Mouse (Mus musculus): ENCODE measurements at regions not wholly inside any gene's neighbourhood (a gene's known extent, or its start where the extent isn't known, plus 50 kb on each side); places are given as distances from the start of the nearest gene placed in this dataset.

- Histone ChIP-seq H3K9me3 (ENCODE audit: control insufficient read depth, low read length) (no peaks in the 10 kb centered on the region), H3K36me3 (ENCODE audit: control insufficient read depth, insufficient read depth) (no peaks in the 10 kb centered on the region), H3K27ac (ENCODE audit: low read length) (no peak overlapping the region), H3K27me3 (replicated peaks; ENCODE audit: control insufficient read depth, insufficient read depth, low read length) (no peaks in the 10 kb centered on the region), H3K4me2 (ENCODE audit: low read length) (no peak overlapping the region), H3K4me3 (replicated peaks; ENCODE audit: low read length) (no peak overlapping the region), H3K4me1 (replicated peaks; ENCODE audit: control insufficient read depth, insufficient read depth, low read length) (no peaks in the 10 kb centered on the region), H3K9ac (replicated peaks; ENCODE audit: low read depth, low read length) (no peak overlapping the region)
- WGBS: 80% methylated on average over 4 of the region's 4 CpGs
- no peak for ATAC-seq
Observed at GRCm38 (mm10) chr11:7592010-7592409, 378.3 kb upstream of the Igfbp3 start.

GRCm38 (mm10) chr11:7583296-7583695 lies 369.6 kb upstream of the Igfbp3 start:
- no peak overlapping the region for H3K4me3 ChIP-seq (replicated peaks; ENCODE audit: low read length)
- H3K9ac ChIP-seq (replicated peaks; ENCODE audit: low read depth, low read length): no peak overlapping the region
- no peaks in the 10 kb centered on the region for H3K4me1 ChIP-seq (replicated peaks; ENCODE audit: control insufficient read depth, insufficient read depth, low read length)
- no peak overlapping the region for H3K4me2 ChIP-seq (ENCODE audit: low read length)
- no peak for ATAC-seq
- WGBS: 89% methylated on average over 2 of the region's 2 CpGs
- H3K27me3 ChIP-seq (replicated peaks; ENCODE audit: control insufficient read depth, insufficient read depth, low read length): no peaks in the 10 kb centered on the region
- no peaks in the 10 kb centered on the region for H3K9me3 ChIP-seq (ENCODE audit: control insufficient read depth, low read length)
- no peaks in the 10 kb centered on the region for H3K36me3 ChIP-seq (ENCODE audit: control insufficient read depth, insufficient read depth)
- no peak overlapping the region for H3K27ac ChIP-seq (ENCODE audit: low read length)

- Histone ChIP-seq H3K36me3 (ENCODE audit: control insufficient read depth, insufficient read depth) (no peaks in the 10 kb centered on the region), H3K9me3 (ENCODE audit: control insufficient read depth, low read length) (no peaks in the 10 kb centered on the region), H3K4me1 (replicated peaks; ENCODE audit: control insufficient read depth, insufficient read depth, low read length) (no peaks in the 10 kb centered on the region), H3K9ac (replicated peaks; ENCODE audit: low read depth, low read length) (no peak overlapping the region), H3K27me3 (replicated peaks; ENCODE audit: control insufficient read depth, insufficient read depth, low read length) (no peaks in the 10 kb centered on the region), H3K4me3 (replicated peaks; ENCODE audit: low read length) (no peak overlapping the region), H3K27ac (ENCODE audit: low read length) (no peak overlapping the region), H3K4me2 (ENCODE audit: low read length) (no peak overlapping the region)
- no peak for ATAC-seq
- WGBS: 85% methylated on average over 1 of the region's 1 CpGs
Observed at GRCm38 (mm10) chr11:7568484-7568883, 354.8 kb upstream of the Igfbp3 start.

DNA sequence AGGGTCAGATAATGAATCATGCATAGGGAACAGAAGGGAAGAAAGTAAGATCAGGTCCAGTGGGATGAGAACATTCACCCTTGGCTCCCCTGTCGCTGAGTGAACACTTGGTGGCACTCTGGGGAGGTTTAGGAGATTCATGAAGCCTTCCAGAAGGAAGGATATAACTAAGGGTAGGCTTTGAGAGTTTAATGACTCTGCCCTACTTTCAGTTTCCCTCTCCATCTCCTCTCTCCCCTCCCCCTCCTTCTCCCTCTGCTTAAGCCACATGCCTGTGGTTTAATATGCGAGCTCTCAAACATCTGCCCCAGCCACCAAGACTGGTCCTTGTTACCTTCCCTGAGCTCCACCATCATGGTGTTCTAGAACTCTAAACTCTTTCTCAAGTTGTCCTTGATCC lies 348.3 kb upstream of the Igfbp3 start:
- Histone ChIP-seq H3K9ac (replicated peaks; ENCODE audit: low read depth, low read length) (no peak overlapping the region), H3K4me1 (replicated peaks; ENCODE audit: control insufficient read depth, insufficient read depth, low read length) (no peaks in the 10 kb centered on the region), H3K4me3 (replicated peaks; ENCODE audit: low read length) (no peak overlapping the region), H3K36me3 (ENCODE audit: control insufficient read depth, insufficient read depth) (no peaks in the 10 kb centered on the region), H3K27me3 (replicated peaks; ENCODE audit: control insufficient read depth, insufficient read depth, low read length) (no peaks in the 10 kb centered on the region), H3K4me2 (ENCODE audit: low read length) (no peak overlapping the region), H3K27ac (ENCODE audit: low read length) (no peak overlapping the region), H3K9me3 (ENCODE audit: control insufficient read depth, low read length) (no peaks in the 10 kb centered on the region)
- ATAC-seq: no peak
- WGBS: 46% methylated on average over 2 of the region's 2 CpGs

GRCm38 (mm10) chr11:7561437-7561836 lies 347.7 kb upstream of the Igfbp3 start:
- Histone ChIP-seq H3K9me3 (ENCODE audit: control insufficient read depth, low read length) (no peaks in the 10 kb centered on the region), H3K4me2 (ENCODE audit: low read length) (no peak overlapping the region), H3K9ac (replicated peaks; ENCODE audit: low read depth, low read length) (no peak overlapping the region), H3K4me3 (replicated peaks; ENCODE audit: low read length) (no peak overlapping the region), H3K27ac (ENCODE audit: low read length) (no peak overlapping the region), H3K4me1 (replicated peaks; ENCODE audit: control insufficient read depth, insufficient read depth, low read length) (no peaks in the 10 kb centered on the region), H3K36me3 (ENCODE audit: control insufficient read depth, insufficient read depth) (no peaks in the 10 kb centered on the region), H3K27me3 (replicated peaks; ENCODE audit: control insufficient read depth, insufficient read depth, low read length) (no peaks in the 10 kb centered on the region)
- ATAC-seq: no peak
- 83% methylated on average over 1 of the region's 1 CpGs for WGBS

DNA sequence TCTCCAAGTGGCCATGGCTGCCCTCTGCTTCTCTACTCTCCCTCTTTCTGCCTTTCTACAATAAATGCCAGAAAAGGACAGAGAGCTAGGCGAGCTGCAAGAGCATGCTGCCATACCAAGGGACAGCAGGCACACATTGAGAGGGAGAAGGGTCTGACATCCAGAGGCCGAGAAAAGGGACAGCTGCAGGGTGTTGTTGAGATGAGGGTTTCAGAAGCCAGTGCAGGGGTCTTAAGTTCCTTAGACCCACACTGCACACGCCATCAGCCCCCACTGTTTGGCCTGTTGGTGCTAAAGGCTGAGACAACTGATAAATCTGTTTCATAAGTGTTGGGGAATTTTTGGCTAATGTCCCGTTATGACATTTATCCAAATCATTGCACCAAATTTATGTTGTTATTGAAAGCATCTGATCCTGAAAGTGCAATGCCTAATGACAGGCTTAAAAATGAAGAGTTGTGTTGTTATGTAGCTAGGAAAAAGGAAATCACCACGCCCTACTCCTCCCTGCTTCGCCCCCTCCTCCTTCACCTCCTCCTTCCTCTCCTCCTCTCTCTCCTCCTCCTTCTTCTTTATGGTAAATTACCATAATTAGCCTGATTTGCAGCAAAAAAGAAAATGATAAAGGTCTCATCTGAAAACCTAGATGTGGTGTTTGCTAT lies 342.0 kb upstream of the Igfbp3 start:
- no peak for ATAC-seq
- H3K9me3 ChIP-seq (ENCODE audit: control insufficient read depth, low read length): no peaks in the 10 kb centered on the region
- H3K4me1 ChIP-seq (replicated peaks; ENCODE audit: control insufficient read depth, insufficient read depth, low read length): no peaks in the 10 kb centered on the region
- 79% methylated on average over 6 of the region's 6 CpGs for WGBS
- H3K4me2 ChIP-seq (ENCODE audit: low read length): no peak overlapping the region
- H3K4me3 ChIP-seq (replicated peaks; ENCODE audit: low read length): no peak overlapping the region
- no peak overlapping the region for H3K27ac ChIP-seq (ENCODE audit: low read length)
- no peaks in the 10 kb centered on the region for H3K27me3 ChIP-seq (replicated peaks; ENCODE audit: control insufficient read depth, insufficient read depth, low read length)
- H3K36me3 ChIP-seq (ENCODE audit: control insufficient read depth, insufficient read depth): no peaks in the 10 kb centered on the region
- no peak overlapping the region for H3K9ac ChIP-seq (replicated peaks; ENCODE audit: low read depth, low read length)

- no peak for ATAC-seq
Observed at GRCm38 (mm10) chr11:7552154-7552553, 338.4 kb upstream of the Igfbp3 start.

GRCm38 (mm10) chr11:7547796-7548195 lies 334.1 kb upstream of the Igfbp3 start:
- ATAC-seq: no peak
- H3K4me1 ChIP-seq (replicated peaks; ENCODE audit: control insufficient read depth, insufficient read depth, low read length): no peaks in the 10 kb centered on the region
- no peaks in the 10 kb centered on the region for H3K9me3 ChIP-seq (ENCODE audit: control insufficient read depth, low read length)
- H3K27ac ChIP-seq (ENCODE audit: low read length): no peak overlapping the region
- WGBS: 85% methylated on average over 2 of the region's 2 CpGs
- no peak overlapping the region for H3K9ac ChIP-seq (replicated peaks; ENCODE audit: low read depth, low read length)
- no peaks in the 10 kb centered on the region for H3K27me3 ChIP-seq (replicated peaks; ENCODE audit: control insufficient read depth, insufficient read depth, low read length)
- H3K4me2 ChIP-seq (ENCODE audit: low read length): no peak overlapping the region
- H3K36me3 ChIP-seq (ENCODE audit: control insufficient read depth, insufficient read depth): no peaks in the 10 kb centered on the region
- no peak overlapping the region for H3K4me3 ChIP-seq (replicated peaks; ENCODE audit: low read length)

More at GRCm38 (mm10) chr11:7552154-7552553, 338.4 kb upstream of the Igfbp3 start:
- H3K4me1 ChIP-seq (replicated peaks; ENCODE audit: control insufficient read depth, insufficient read depth, low read length): no peaks in the 10 kb centered on the region
- no peaks in the 10 kb centered on the region for H3K36me3 ChIP-seq (ENCODE audit: control insufficient read depth, insufficient read depth)
- H3K9ac ChIP-seq (replicated peaks; ENCODE audit: low read depth, low read length): no peak overlapping the region
- H3K27me3 ChIP-seq (replicated peaks; ENCODE audit: control insufficient read depth, insufficient read depth, low read length): no peaks in the 10 kb centered on the region
- H3K9me3 ChIP-seq (ENCODE audit: control insufficient read depth, low read length): no peaks in the 10 kb centered on the region
- 83% methylated on average over 3 of the region's 3 CpGs for WGBS
- no peak overlapping the region for H3K4me3 ChIP-seq (replicated peaks; ENCODE audit: low read length)
- no peak overlapping the region for H3K4me2 ChIP-seq (ENCODE audit: low read length)
- H3K27ac ChIP-seq (ENCODE audit: low read length): no peak overlapping the region

DNA sequence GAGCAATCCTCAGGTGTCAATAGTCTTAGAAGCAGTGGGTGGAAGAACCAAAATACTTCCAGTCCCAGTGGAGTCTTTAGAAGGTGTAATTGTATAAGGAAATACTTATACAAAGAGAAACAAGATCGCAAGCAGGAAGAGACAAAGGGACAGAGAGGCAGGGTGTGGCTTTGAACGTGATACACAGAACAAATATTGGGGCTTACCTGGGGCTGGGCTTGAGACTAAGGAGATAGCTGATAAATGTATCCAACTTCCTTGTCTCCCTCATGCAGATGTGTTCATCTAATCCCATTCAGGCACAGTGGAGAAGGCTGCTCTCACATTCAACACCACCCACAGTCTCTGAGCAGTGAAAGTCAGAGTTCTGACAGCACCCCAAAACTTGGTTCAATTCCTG lies 331.9 kb upstream of the Igfbp3 start:
- Histone ChIP-seq H3K36me3 (ENCODE audit: control insufficient read depth, insufficient read depth) (no peaks in the 10 kb centered on the region), H3K4me1 (replicated peaks; ENCODE audit: control insufficient read depth, insufficient read depth, low read length) (no peaks in the 10 kb centered on the region), H3K27me3 (replicated peaks; ENCODE audit: control insufficient read depth, insufficient read depth, low read length) (no peaks in the 10 kb centered on the region), H3K4me3 (replicated peaks; ENCODE audit: low read length) (no peak overlapping the region), H3K27ac (ENCODE audit: low read length) (no peak overlapping the region), H3K9ac (replicated peaks; ENCODE audit: low read depth, low read length) (no peak overlapping the region), H3K9me3 (ENCODE audit: control insufficient read depth, low read length) (no peaks in the 10 kb centered on the region), H3K4me2 (ENCODE audit: low read length) (no peak overlapping the region)
- no peak for ATAC-seq
- WGBS: 79% methylated on average over 2 of the region's 2 CpGs

- no peak for ATAC-seq
Observed at GRCm38 (mm10) chr11:7534590-7534989, 320.9 kb upstream of the Igfbp3 start.

More at GRCm38 (mm10) chr11:7534590-7534989, 320.9 kb upstream of the Igfbp3 start:
- Histone ChIP-seq H3K9ac (replicated peaks; ENCODE audit: low read depth, low read length) (no peak overlapping the region), H3K9me3 (ENCODE audit: control insufficient read depth, low read length) (no peaks in the 10 kb centered on the region), H3K36me3 (ENCODE audit: control insufficient read depth, insufficient read depth) (no peaks in the 10 kb centered on the region), H3K27ac (ENCODE audit: low read length) (no peak overlapping the region), H3K4me1 (replicated peaks; ENCODE audit: control insufficient read depth, insufficient read depth, low read length) (no peaks in the 10 kb centered on the region), H3K4me2 (ENCODE audit: low read length) (no peak overlapping the region), H3K27me3 (replicated peaks; ENCODE audit: control insufficient read depth, insufficient read depth, low read length) (no peaks in the 10 kb centered on the region), H3K4me3 (replicated peaks; ENCODE audit: low read length) (no peak overlapping the region)
- WGBS: 27% methylated on average over 2 of the region's 2 CpGs
